Mouse (Mus musculus): ENCODE measurements around the gene Tmem238. TPM values are rescaled to one million over a fixed set of nuclear protein-coding genes. Genes with fewer than 3 reads are reported as not detected.
A peak's percentile ranks its signal among the peaks of the same experiment; 100 is the strongest.

Tmem238 gene
- polyA plus RNA-seq, 1 experiment, result 6.1 TPM

- H3K36me3 ChIP-seq (ENCODE audit: control insufficient read depth), result peaks cover 42% of the 10 kb centered on the region
- no peak for TF ChIP-seq GATA1 (IDR thresholded peaks at IDR 0.05; ENCODE audit: low read length)
- no peak for TF ChIP-seq TAL1 (IDR thresholded peaks at IDR 0.05; ENCODE audit: low read length)
- peaks cover 69% of the 10 kb centered on the region for H3K4me1 ChIP-seq (ENCODE audit: control insufficient read depth)
- H3K27me3 ChIP-seq (ENCODE audit: control insufficient read depth), result no peaks in the 10 kb centered on the region
- peaks cover 15% of the 10 kb centered on the region for H3K9me3 ChIP-seq (ENCODE audit: control insufficient read depth, low read length)
- H3K4me3 ChIP-seq (replicated peaks), result peak overlapping the region; percentile 67
These were observed 37.3 kb downstream of the Tmem238 start for GRCm38 (mm10) chr7:4751971-4752820.

- peaks cover 96% of the 10 kb centered on the region for H3K4me1 ChIP-seq (ENCODE audit: control insufficient read depth)
- TF ChIP-seq GATA1 (IDR thresholded peaks at IDR 0.05; ENCODE audit: low read length) (no peak), TAL1 (IDR thresholded peaks at IDR 0.05; ENCODE audit: low read length) (peak; percentile 70)
- no peaks in the 10 kb centered on the region for H3K27me3 ChIP-seq (ENCODE audit: control insufficient read depth)
- H3K36me3 ChIP-seq (ENCODE audit: control insufficient read depth), result peaks cover 72% of the 10 kb centered on the region
- peak overlapping the region; percentile 11 for H3K4me3 ChIP-seq (replicated peaks)
- no peaks in the 10 kb centered on the region for H3K9me3 ChIP-seq (ENCODE audit: control insufficient read depth, low read length)
These were observed 40.3 kb downstream of the Tmem238 start for GRCm38 (mm10) chr7:4749169-4749568.

GRCm38 (mm10) chr7:4748321-4748720 is 41.1 kb downstream of the Tmem238 start:
- H3K4me3 ChIP-seq (replicated peaks), result peak overlapping the region; percentile 49
- H3K36me3 ChIP-seq (ENCODE audit: control insufficient read depth), result peaks cover 80% of the 10 kb centered on the region
- H3K4me1 ChIP-seq (ENCODE audit: control insufficient read depth), result peaks cover 99% of the 10 kb centered on the region
- no peaks in the 10 kb centered on the region for H3K27me3 ChIP-seq (ENCODE audit: control insufficient read depth)
- no peaks in the 10 kb centered on the region for H3K9me3 ChIP-seq (ENCODE audit: control insufficient read depth, low read length)
- TF ChIP-seq GATA1 (IDR thresholded peaks at IDR 0.05; ENCODE audit: low read length) (no peak), TAL1 (IDR thresholded peaks at IDR 0.05; ENCODE audit: low read length) (no peak)

GRCm38 (mm10) chr7:4747156-4747899 is 42.1 kb downstream of the Tmem238 start:
- Histone ChIP-seq H3K4me3 (replicated peaks) (peak overlapping the region; percentile 49), H3K9me3 (ENCODE audit: control insufficient read depth, low read length) (no peaks in the 10 kb centered on the region), H3K36me3 (ENCODE audit: control insufficient read depth) (peaks cover 90% of the 10 kb centered on the region), H3K27me3 (ENCODE audit: control insufficient read depth) (no peaks in the 10 kb centered on the region), H3K4me1 (ENCODE audit: control insufficient read depth) (peaks cover 99% of the 10 kb centered on the region)
- TF ChIP-seq TAL1 (IDR thresholded peaks at IDR 0.05; ENCODE audit: low read length) (peak; percentile 61), GATA1 (IDR thresholded peaks at IDR 0.05; ENCODE audit: low read length) (peak; percentile 64)

GRCm38 (mm10) chr7:4746326-4746980 is 43.0 kb downstream of the Tmem238 start:
- Histone ChIP-seq H3K4me1 (ENCODE audit: control insufficient read depth) (peaks cover 99% of the 10 kb centered on the region), H3K9me3 (ENCODE audit: control insufficient read depth, low read length) (no peaks in the 10 kb centered on the region), H3K27me3 (ENCODE audit: control insufficient read depth) (no peaks in the 10 kb centered on the region), H3K4me3 (replicated peaks) (peak overlapping the region; percentile 49), H3K36me3 (ENCODE audit: control insufficient read depth) (peaks cover 92% of the 10 kb centered on the region)
- TF ChIP-seq TAL1 (IDR thresholded peaks at IDR 0.05; ENCODE audit: low read length), result no peak
- TF ChIP-seq GATA1 (IDR thresholded peaks at IDR 0.05; ENCODE audit: low read length), result no peak

GRCm38 (mm10) chr7:4744886-4745285 is 44.6 kb downstream of the Tmem238 start:
- Histone ChIP-seq H3K27me3 (ENCODE audit: control insufficient read depth) (no peaks in the 10 kb centered on the region), H3K36me3 (ENCODE audit: control insufficient read depth) (peaks cover 78% of the 10 kb centered on the region), H3K9me3 (ENCODE audit: control insufficient read depth, low read length) (no peaks in the 10 kb centered on the region), H3K4me1 (ENCODE audit: control insufficient read depth) (peaks cover 97% of the 10 kb centered on the region), H3K4me3 (replicated peaks) (peak overlapping the region; percentile 27)
- TF ChIP-seq TAL1 (IDR thresholded peaks at IDR 0.05; ENCODE audit: low read length) (peak; percentile 8; the same call in 1 of the 3 replicates), GATA1 (IDR thresholded peaks at IDR 0.05; ENCODE audit: low read length) (no peak)

- Histone ChIP-seq H3K4me3 (replicated peaks) (peak overlapping the region; percentile 89), H3K4me1 (ENCODE audit: control insufficient read depth) (peaks cover 95% of the 10 kb centered on the region), H3K27me3 (ENCODE audit: control insufficient read depth) (no peaks in the 10 kb centered on the region), H3K36me3 (ENCODE audit: control insufficient read depth) (peaks cover 62% of the 10 kb centered on the region), H3K9me3 (ENCODE audit: control insufficient read depth, low read length) (no peaks in the 10 kb centered on the region)
- TF ChIP-seq TAL1 (IDR thresholded peaks at IDR 0.05; ENCODE audit: low read length), result peak; percentile 77
- TF ChIP-seq GATA1 (IDR thresholded peaks at IDR 0.05; ENCODE audit: low read length), result peak; percentile 74
These were observed 46.1 kb downstream of the Tmem238 start for GRCm38 (mm10) chr7:4743354-4743753.

- Histone ChIP-seq H3K9me3 (ENCODE audit: control insufficient read depth, low read length) (no peaks in the 10 kb centered on the region), H3K27me3 (ENCODE audit: control insufficient read depth) (no peaks in the 10 kb centered on the region), H3K4me1 (ENCODE audit: control insufficient read depth) (peaks cover 86% of the 10 kb centered on the region), H3K4me3 (replicated peaks) (peak overlapping the region; percentile 89), H3K36me3 (ENCODE audit: control insufficient read depth) (peaks cover 55% of the 10 kb centered on the region)
- TF ChIP-seq TAL1 (IDR thresholded peaks at IDR 0.05; ENCODE audit: low read length), result no peak
- TF ChIP-seq GATA1 (IDR thresholded peaks at IDR 0.05; ENCODE audit: low read length), result no peak
These were observed 47.0 kb downstream of the Tmem238 start for GRCm38 (mm10) chr7:4742482-4742819.
